Mouse (Mus musculus): ENCODE data around the gene Cdk14.
A peak's percentile ranks its signal among the peaks of the same experiment; 100 is the strongest.

Cdk14 gene

GRCm38 (mm10) chr5:4786816-4787215, 633.3 kb downstream of the Cdk14 start:
- no peak for DNase-seq (ENCODE audit: low spot score)

GRCm38 (mm10) chr5:4778274-4778673, 641.8 kb downstream of the Cdk14 start:
- no peak for DNase-seq (ENCODE audit: low spot score)

- DNase-seq (ENCODE audit: low spot score): no peak
Measured at GRCm38 (mm10) chr5:4776495-4776894, 643.6 kb downstream of the Cdk14 start.

GRCm38 (mm10) chr5:4773090-4773772, 646.9 kb downstream of the Cdk14 start:
- DNase-seq (ENCODE audit: low spot score): no peak

GRCm38 (mm10) chr5:4770609-4771008, 649.5 kb downstream of the Cdk14 start:
- DNase-seq (ENCODE audit: low spot score): no peak

- DNase-seq (ENCODE audit: low spot score): no peak
Measured at GRCm38 (mm10) chr5:4767896-4768295, 652.2 kb downstream of the Cdk14 start.

- no peak for DNase-seq (ENCODE audit: low spot score)
Measured at GRCm38 (mm10) chr5:4766719-4767118, 653.4 kb downstream of the Cdk14 start.

GRCm38 (mm10) chr5:4761891-4762290, 658.2 kb downstream of the Cdk14 start:
- DNase-seq (ENCODE audit: low spot score): no peak

GRCm38 (mm10) chr5:4758331-4759080, 661.6 kb downstream of the Cdk14 start:
- peak; percentile 24 for DNase-seq (ENCODE audit: low spot score)

GRCm38 (mm10) chr5:4757902-4758301, 662.2 kb downstream of the Cdk14 start, which contains the start of gene Fzd1:
Gene Fzd1, minus strand, starts transcription at chr5:4758035.
- DNase-seq (ENCODE audit: low spot score): peak; percentile 44

- DNase-seq (ENCODE audit: low spot score): no peak
Measured at GRCm38 (mm10) chr5:4756871-4757711, 663.0 kb downstream of the Cdk14 start.

- DNase-seq (ENCODE audit: low spot score): no peak
Measured at GRCm38 (mm10) chr5:4756001-4756681, 664.0 kb downstream of the Cdk14 start.

- no peak for DNase-seq (ENCODE audit: low spot score)
Measured at GRCm38 (mm10) chr5:4755326-4755725, 664.8 kb downstream of the Cdk14 start.

GRCm38 (mm10) chr5:4754701-4755281, 665.3 kb downstream of the Cdk14 start:
- no peak for DNase-seq (ENCODE audit: low spot score)

Measured in layer of hippocampus, adult 9-10 months (tissue).